Mouse (Mus musculus): ENCODE measurements around the gene Xrcc1.
"Not testable (repeated sequence)": the region's sequence is repeated elsewhere in the genome, so short reads cannot be mapped to it uniquely, and the experiment has no call there.

Gene Xrcc1

GRCm38 (mm10) chr7:24606046-24606445 is 60.0 kb downstream of the Xrcc1 start:
- DNase-seq (ENCODE audit: low read depth), result no peak

GRCm38 (mm10) chr7:24608017-24608416 is 61.9 kb downstream of the Xrcc1 start:
- DNase-seq (ENCODE audit: low read depth), result peak; percentile 72

GRCm38 (mm10) chr7:24608561-24608960 is 62.5 kb downstream of the Xrcc1 start:
- DNase-seq (ENCODE audit: low read depth), result no peak

- no peak for DNase-seq (ENCODE audit: low read depth)
Observed at GRCm38 (mm10) chr7:24610144-24610878, 64.2 kb downstream of the Xrcc1 start, which contains the start of gene Phldb3. Gene Phldb3, plus strand, starts transcription at chr7:24610763.

GRCm38 (mm10) chr7:24610879-24611494 is 64.9 kb downstream of the Xrcc1 start:
- DNase-seq (ENCODE audit: low read depth), result peak; percentile 98

GRCm38 (mm10) chr7:24611709-24612108 is 65.6 kb downstream of the Xrcc1 start:
- DNase-seq (ENCODE audit: low read depth), result no peak

- DNase-seq (ENCODE audit: low read depth), result no peak
Observed at GRCm38 (mm10) chr7:24612308-24612910, 66.3 kb downstream of the Xrcc1 start.

GRCm38 (mm10) chr7:24614816-24615215 is 68.7 kb downstream of the Xrcc1 start:
- DNase-seq (ENCODE audit: low read depth), result no peak

GRCm38 (mm10) chr7:24617763-24618162 is 71.7 kb downstream of the Xrcc1 start:
- no peak for DNase-seq (ENCODE audit: low read depth)

GRCm38 (mm10) chr7:24618374-24618773 is 72.3 kb downstream of the Xrcc1 start:
- DNase-seq (ENCODE audit: low read depth), result not testable (repeated sequence)

- DNase-seq (ENCODE audit: low read depth), result no peak
Observed at GRCm38 (mm10) chr7:24619671-24620397, 73.7 kb downstream of the Xrcc1 start.

- no peak for DNase-seq (ENCODE audit: low read depth)
Observed at GRCm38 (mm10) chr7:24621193-24621592, 75.1 kb downstream of the Xrcc1 start.

GRCm38 (mm10) chr7:24622967-24623366 is 76.9 kb downstream of the Xrcc1 start:
- no peak for DNase-seq (ENCODE audit: low read depth)

Data from c-Kit-positive CD71-negative TER-119-negative erythroid progenitor cells, embryonic 14.5 days (primary cell).